Mouse (Mus musculus) lung, postnatal 36 days (tissue): ENCODE data around the gene Slc35c1.
"Not testable (repeated sequence)": the region's sequence is repeated elsewhere in the genome, so short reads cannot be mapped to it uniquely, and the experiment has no call there.

Experiments
- DNase-seq: peaks from one replicate; pipeline ENCODE4 v3.0.0; 2022; ENCODE audit warnings: mixed read lengths

The Slc35c1 gene

GRCm38 (mm10) chr2:92459921-92460707 is at the start of gene Slc35c1:
Gene Slc35c1, minus strand, starts transcription at chr2:92460538.
- peak; percentile 75 for DNase-seq

DNA sequence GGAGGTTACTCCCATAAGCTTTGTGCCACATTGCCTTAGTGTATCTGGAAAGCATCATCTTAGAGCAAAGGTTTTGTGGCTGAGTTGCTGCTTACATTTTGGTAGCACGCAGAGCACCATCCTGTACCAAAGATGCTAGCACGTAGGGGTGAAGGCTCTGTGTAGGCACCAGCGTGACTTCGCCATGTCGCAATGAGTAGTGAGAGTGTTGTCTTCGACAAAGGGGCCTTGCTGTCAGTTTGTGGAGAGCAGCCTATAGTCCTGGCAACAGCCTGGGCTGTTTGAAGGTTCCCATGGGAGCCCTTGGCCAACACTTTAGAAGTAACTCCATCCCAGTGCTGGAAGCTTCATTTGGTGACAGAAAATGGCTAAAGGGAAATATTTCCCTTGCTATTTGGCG is 45.0 kb upstream of the Slc35c1 start:
- no peak for DNase-seq

DNA sequence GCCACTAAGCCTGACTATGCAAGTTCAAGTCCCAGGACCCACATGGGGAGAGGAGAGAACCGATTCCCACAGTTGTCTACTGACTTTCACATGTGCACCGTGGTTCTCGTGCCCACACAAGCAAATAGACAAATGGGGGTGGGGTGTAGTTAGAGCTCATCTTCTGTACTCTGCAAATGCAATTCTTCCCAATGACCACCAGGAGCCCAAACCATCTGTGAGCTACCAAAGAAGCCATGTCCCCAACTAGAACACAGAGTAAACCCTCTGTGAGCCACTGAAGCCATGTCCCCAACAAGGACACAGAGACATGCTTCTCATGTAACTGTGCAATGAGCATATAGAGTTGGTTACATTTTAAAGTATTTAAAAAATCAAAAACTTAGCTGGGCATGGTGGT is 43.1 kb upstream of the Slc35c1 start:
- no peak for DNase-seq

DNA sequence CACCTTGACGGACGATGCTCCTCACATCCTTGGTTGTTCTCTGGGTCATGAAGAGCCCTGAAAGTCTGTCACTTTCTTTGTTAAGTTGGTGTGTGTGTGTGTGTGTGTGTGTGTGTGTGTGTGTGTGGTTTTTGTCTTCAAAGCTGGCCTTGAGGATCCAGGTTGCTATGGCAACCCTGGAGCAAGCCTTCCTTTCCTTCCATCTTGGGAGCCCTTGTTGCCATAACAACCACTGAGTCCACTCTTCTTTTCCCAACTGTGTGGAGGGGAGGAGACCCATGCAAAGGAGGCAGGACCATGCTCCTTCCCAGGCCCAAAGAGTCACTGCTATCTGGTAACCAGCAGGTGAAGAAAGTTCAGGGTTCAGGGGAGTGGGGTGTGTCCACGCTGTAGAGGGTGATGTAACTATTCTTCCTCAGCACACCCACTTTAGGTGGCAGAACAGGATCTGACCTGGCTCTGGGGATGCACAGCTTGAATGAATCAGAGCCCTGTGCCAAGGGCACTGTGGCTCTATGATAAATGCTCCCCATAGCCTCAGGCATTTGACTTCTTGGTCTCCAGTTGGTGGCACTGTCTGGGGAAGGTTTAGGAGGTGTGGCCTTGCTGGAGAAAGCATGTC is 39.5 kb upstream of the Slc35c1 start:
- no peak for DNase-seq

DNA sequence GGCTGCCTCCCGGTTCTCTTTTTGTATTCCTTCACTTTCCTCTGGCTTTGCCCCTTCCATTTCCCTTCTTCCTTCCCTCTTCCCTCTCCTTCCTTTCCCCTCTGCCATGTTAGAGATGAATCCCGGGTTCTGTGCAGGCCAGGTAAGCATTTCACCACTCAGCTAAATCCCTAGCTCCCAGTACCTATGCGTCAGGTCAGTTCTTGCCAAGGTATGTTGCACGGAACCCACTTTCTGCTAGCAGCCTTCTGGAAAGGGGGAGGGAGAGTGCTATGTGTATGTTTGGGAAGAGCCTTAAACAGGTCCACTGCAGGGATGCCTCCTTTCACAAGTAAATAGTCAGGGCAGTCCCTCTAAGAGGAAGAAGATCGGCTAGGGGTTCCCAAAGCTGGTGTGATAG is 36.8 kb upstream of the Slc35c1 start:
- DNase-seq = no peak

- no peak for DNase-seq
These were observed 36.3 kb upstream of the Slc35c1 start for GRCm38 (mm10) chr2:92496681-92497080.

DNA sequence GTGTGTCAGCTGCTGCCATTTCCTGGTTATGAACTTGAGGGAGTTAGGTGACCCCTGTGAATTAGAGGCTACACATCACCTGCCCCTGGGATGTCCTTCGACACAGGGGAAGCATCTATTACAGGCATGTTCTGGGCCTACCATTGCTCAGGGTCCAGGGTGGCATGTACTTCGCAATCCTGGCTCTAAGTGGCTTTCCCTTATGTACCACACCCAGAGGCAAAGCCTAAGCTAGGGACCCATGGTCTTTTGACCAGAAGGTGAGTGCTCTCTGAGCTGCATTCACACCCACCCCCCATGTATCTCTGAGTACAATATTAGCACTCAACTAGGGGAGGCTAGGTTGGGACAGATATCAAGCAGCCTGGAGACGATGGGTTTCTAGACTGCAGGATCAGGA is 34.6 kb upstream of the Slc35c1 start:
- DNase-seq = no peak

- DNase-seq = no peak
These were observed 34.1 kb upstream of the Slc35c1 start for GRCm38 (mm10) chr2:92494423-92494822.

- no peak for DNase-seq
These were observed 33.5 kb upstream of the Slc35c1 start for GRCm38 (mm10) chr2:92493656-92494390.

DNA sequence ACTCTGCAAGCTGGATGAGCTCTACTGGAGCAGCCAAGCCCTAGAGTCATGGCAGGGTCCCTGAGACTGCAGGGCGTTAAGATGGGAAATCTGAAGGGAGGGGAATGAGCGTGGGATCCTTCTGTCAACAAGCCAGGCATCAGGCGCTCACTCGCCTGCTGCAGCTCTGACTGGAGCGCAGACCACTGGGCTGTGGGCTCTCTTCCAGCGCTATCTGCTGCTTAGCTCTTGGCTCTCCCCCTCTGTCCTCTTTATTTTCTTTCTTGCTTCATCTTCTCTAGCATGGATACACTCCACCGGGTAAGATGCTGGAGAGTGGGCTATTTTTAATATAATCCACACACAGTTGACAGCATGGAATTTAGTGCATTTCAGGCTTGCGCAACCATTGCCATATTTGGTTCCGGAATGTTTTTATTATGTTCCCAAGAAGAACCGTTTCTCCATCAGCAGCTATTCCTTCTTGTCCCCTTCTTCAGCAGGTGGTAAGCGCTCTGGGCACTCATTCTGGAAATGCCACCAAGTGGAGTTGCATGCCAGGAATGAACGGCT is 31.7 kb upstream of the Slc35c1 start:
- peak; percentile 72 for DNase-seq

GRCm38 (mm10) chr2:92490541-92490940 is 30.2 kb upstream of the Slc35c1 start:
- peak; percentile 30 for DNase-seq

DNA sequence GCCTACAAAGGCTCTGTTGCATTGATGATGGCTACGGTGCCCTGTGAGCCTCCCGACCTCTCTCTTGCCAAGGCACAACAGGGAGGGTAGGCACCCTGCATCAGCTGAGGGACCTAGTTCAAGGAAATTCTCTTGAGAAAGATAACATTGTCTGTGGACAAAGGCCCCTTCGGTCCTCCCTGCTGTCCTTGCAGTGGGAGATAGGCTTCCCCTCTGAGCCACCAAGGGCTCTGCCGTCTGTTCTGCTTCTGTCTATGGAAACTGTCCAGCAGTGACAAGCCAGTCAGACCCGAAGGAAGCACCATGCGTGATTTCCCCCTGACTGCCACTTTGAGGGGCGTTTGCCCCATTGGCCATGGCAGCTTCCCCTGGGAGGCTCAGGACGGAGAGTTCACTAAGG is 27.5 kb upstream of the Slc35c1 start:
- no peak for DNase-seq

DNA sequence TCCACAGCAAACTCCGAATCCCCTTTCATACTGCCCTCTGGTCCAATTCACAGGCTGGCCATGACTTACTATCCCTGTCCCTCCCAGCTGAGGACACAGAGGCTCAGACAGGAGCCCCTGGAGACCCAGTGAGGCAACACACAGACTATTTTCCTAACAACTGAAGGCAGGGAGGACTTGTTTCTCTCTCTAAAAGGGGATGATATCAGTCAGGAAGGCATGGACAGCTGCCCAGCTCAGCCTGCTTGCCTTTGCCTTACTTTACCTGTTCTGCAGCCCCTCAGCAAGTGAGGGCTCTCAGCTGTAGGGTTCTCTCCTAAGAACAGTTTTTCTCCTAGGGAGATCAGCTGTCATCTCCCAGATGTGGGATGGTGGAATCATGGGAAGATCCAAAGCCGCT is 26.6 kb upstream of the Slc35c1 start:
- no peak for DNase-seq

GRCm38 (mm10) chr2:92486403-92486802 is 26.1 kb upstream of the Slc35c1 start:
- DNase-seq = peak; percentile 93

DNA sequence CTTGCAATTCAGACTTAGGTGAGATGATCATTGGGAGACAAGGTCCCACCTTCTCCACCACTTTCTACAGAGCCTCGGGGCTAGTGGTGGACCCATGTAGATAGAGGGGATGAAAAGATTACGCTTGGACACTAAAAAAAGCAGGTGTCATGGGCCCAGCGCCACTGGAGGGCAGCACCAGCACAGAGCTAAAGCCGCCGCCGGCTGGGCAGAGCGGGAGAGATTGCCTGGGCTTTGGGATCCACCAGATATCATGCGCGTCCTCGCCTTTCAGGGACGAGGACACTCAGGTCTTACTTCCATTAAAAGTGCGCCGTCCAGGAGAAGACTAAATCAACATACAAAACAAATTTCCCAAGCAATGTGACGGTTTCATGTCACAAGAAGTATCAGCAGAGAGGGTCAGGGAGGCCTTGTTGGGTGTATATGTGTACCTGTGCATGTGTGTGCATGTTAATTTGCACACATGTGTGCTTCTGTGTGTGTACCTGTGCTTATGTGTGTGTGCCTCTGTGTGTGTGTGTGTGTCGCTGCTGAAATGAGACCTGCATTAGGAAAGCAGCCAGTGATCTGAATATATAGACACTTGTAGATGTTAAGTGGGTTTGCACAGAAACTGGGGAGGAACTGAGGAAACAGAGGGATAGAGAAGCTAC is 25.4 kb upstream of the Slc35c1 start:
- peak; percentile 83 for DNase-seq

GRCm38 (mm10) chr2:92484256-92485025 is 24.1 kb upstream of the Slc35c1 start:
- DNase-seq = peak; percentile 53

DNA sequence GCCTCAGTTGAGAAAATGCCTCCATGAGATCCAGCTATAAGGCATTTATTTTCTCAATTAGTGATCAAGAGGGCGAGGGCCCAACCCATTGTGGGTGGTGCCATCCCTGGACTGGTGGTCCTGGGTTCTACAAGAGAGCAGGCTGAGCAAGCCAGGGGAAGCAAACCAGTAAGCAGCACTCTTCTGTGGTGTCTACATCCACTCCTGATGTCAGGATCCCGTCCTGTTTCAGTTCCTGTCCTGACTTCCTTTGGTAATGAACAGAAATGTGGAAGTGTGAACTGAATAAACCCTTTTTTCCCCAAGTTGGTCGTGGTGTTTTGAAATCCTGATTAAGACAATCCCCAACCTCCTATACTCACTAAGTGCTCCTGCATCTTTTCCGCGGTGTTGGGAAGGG is 23.2 kb upstream of the Slc35c1 start:
- peak; percentile 45 for DNase-seq

- DNase-seq = no peak
These were observed 22.2 kb upstream of the Slc35c1 start for GRCm38 (mm10) chr2:92482551-92482950.

DNA sequence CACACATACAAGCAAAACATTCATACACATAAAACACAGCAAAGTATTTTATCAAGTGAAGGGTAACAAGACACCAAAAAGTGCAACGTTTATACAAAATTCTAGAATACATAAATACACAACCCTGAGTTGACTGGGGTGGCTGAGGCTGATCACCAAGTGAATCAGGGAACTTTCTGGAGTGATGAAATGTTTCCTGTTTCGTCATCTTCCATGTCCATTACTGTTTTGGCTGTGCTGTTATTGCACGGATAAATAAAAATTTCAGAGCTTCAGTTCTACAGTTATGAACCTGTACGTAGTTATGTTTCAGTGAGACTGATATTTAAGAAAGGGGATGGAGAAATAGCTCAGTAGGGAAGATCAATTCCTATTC is 18.0 kb upstream of the Slc35c1 start:
- peak; percentile 26 for DNase-seq

DNA sequence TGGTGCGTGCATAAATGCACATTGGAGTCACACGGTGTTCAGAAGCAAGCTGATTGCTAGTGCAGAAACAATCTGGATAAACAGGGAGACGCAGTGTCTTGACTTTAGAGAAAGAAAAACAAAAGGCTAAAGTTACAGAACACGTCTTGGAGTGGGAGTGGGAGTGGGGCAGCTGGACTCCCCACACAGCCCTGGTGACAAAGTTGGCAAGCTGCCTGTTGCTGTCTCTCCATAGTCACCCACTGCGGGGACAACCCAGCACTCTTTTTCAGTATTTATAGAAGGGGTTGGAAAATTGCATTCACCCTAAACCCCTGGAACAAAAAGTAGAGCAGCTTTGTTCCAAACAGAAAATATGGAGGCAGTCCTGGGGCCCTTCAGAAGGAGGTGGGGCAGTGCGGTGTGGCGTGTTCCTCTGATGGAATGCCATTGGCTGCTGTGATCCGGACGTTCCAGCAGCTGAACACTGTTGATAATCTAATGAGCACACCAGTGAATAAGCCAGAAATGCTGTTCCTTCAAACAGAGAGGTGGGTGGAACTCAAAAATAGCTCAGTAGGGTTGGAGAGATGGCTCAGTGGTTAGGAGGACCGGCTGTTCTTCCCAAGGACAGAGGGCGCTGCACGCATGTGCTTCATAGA is 17.5 kb upstream of the Slc35c1 start:
- peak; percentile 24 for DNase-seq

- DNase-seq = not testable (repeated sequence)
These were observed 16.2 kb upstream of the Slc35c1 start for GRCm38 (mm10) chr2:92476580-92476979.

DNA sequence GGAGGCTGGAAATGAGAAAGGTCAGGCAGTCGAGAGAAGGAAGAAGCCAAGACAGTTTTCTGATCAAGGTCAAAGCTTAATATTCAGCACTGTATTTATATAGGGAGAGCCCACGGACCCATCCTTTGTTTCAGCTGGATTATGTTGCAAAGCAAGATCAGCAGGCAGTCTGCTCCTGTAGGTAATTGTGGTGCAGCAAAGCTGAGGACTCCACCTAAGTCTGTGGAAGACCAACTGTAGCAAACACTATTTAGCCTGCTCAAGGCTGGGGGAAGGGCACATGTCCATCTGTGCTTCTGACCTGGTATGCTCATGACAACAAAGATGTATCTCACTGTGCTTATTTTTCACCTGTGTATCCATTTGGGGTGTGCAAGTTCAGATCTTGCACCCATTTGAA is 15.4 kb upstream of the Slc35c1 start:
- DNase-seq = no peak
